Comparison of ENCODE assay signal across 19 mouse cellular contexts in genomic region chr19:5300588-5300987, GRCm38 (mm10). TPM values are rescaled to one million over a fixed set of nuclear protein-coding genes. Genes with fewer than 3 reads are reported as not detected.
"Had no signal": no experiment of that assay in that cellular context is flagged by ENCODE, and none has a peak within 500 bp of the region (broad histone marks: within the 10 kb centered on the region; RNA-seq: fewer than 3 reads in every experiment).

No protein-coding gene starts in this region.

- H3K27ac ChIP-seq: kidney, postnatal 0 days; limb, embryonic 10.5 days; liver, embryonic 12.5 days; macrophage; midbrain, embryonic 15.5 days; stomach, postnatal 0 days had no signal

- DNase-seq: kidney, postnatal 36 days; lung, embryonic 14.5 days; lung, postnatal 10 days; thymus, postnatal 4 days had no signal

- H3K9ac ChIP-seq: liver, embryonic 12.5 days; lung, embryonic 14.5 days; midbrain, embryonic 15.5 days had no signal

- ATAC-seq: liver, embryonic 12.5 days; midbrain, embryonic 15.5 days had no signal

- H3K4me3 ChIP-seq: limb, embryonic 10.5 days; liver, embryonic 12.5 days; megakaryocyte, embryonic 14.5 days; midbrain, embryonic 15.5 days had no signal

- H3K4me2 ChIP-seq: liver, embryonic 12.5 days; lung, embryonic 14.5 days; midbrain, embryonic 11.5 days had no signal

- H3K9me3 ChIP-seq: limb, embryonic 10.5 days; liver, embryonic 12.5 days; megakaryocyte, embryonic 14.5 days; midbrain, embryonic 15.5 days had no signal

- H3K36me3 ChIP-seq: liver, embryonic 12.5 days had no signal

- H3K27me3 ChIP-seq: midbrain, embryonic 15.5 days had no signal

RNA-seq across cellular contexts. Expression of gene Gal3st3, which starts 2.5 kb away (rescaled TPM):
- polyA plus RNA-seq: macrophage had no signal

RNA-seq across cellular contexts. Expression of gene Catsper1, which starts 35.0 kb away (rescaled TPM):
- total RNA-seq: layer of hippocampus, adult 18-20 months; layer of hippocampus, postnatal 10 days; left cerebral cortex, adult 18-20 months; left cerebral cortex, postnatal 10 days had no signal
- polyA plus RNA-seq: kidney, postnatal 0 days; limb, embryonic 10.5 days; limb, embryonic 14.5 days; liver, embryonic 12.5 days; liver, embryonic 16.5 days; lung, embryonic 14.5 days; macrophage; midbrain, embryonic 11.5 days; midbrain, embryonic 15.5 days; neural tube, embryonic 14.5 days; stomach, postnatal 0 days had no signal

RNA-seq across cellular contexts. Expression of gene Cst6, which starts 48.8 kb away (rescaled TPM):
- polyA plus RNA-seq: liver, embryonic 12.5 days; lung, embryonic 14.5 days had no signal
